Mouse (Mus musculus) olfactory bulb, adult 2 months (tissue): Measurements from ENCODE around the gene Saa1. TPM values are rescaled to one million over a fixed set of nuclear protein-coding genes. Genes with fewer than 3 reads are reported as not detected.
"Not testable (repeated sequence)": the region's sequence is repeated elsewhere in the genome, so short reads cannot be mapped to it uniquely, and the experiment has no call there.

Experiments used
- H3K27ac ChIP-seq: fragments of 200-500 bp; 2 replicates; pipeline ENCODE4 v1.5.1; 2012; ENCODE audit warnings: low read depth, low read length; ENCODE audit not compliant: insufficient read depth
- H3K4me1 ChIP-seq: fragments of 200-500 bp; 2 replicates; pipeline ENCODE4 v1.6.1; 2012; ENCODE audit warnings: low read length; ENCODE audit not compliant: control insufficient read depth, insufficient read depth
- H3K4me3 ChIP-seq: fragments of 200-500 bp; 2 replicates; pipeline ENCODE4 v1.5.1; 2012; ENCODE audit warnings: mild to moderate bottlenecking, low read depth, low read length, moderate library complexity; ENCODE audit not compliant: insufficient read depth
- CTCF ChIP-seq: fragments of 200-500 bp; IDR thresholded peaks from 2 replicates; pipeline ENCODE4 v1.5.1; 2012; ENCODE audit warnings: low read depth, mild to moderate bottlenecking, low read length, moderate library complexity; ENCODE audit not compliant: insufficient read depth
- POLR2A ChIP-seq: fragments of 200-500 bp; IDR thresholded peaks from 2 replicates; pipeline ENCODE4 v1.6.1; 2012; ENCODE audit warnings: mild to moderate bottlenecking, low read depth, low read length, moderate library complexity; ENCODE audit not compliant: insufficient read depth
- WGBS: fragments of 180-500 bp; shearing (Covaris S2); methylation state at CpG from one replicate; pipeline ENCODE4 v1.1.7; 2018; 5-methylcytosine and 5-hydroxymethylcytosine counted together
- polyA plus RNA-seq: library from polyadenylated mRNA; stranded (reverse); fragments of >200 nt; gene quantifications from 2 replicates; pipeline ENCODE4 v1.2.4, GENCODE M21; 2012; ENCODE audit warnings: low replicate concordance; ENCODE audit not compliant: missing spikeins, insufficient read depth, insufficient read length

Gene Saa1
- polyA plus RNA-seq, 1 experiment: not detected

GRCm38 (mm10) chr7:46748459-46748858 lies 5.7 kb upstream of the Saa1 start:
- no peak overlapping the region for H3K27ac ChIP-seq
- TF ChIP-seq CTCF (no peak), POLR2A (no peak)
- H3K4me3 ChIP-seq: no peak overlapping the region
- 33% methylated on average over 3 of the region's 3 CpGs for WGBS
- H3K4me1 ChIP-seq: 0 out of 2 replicates have a peak, but pooled peaks cover 6% of the 10 kb centered on the region

- Histone ChIP-seq H3K4me3 (no peak overlapping the region), H3K27ac (no peak overlapping the region), H3K4me1 (0 out of 2 replicates have a peak, but pooled peaks cover 3% of the 10 kb centered on the region)
- WGBS: 90% methylated on average over 7 of the region's 7 CpGs
- TF ChIP-seq CTCF (no peak), POLR2A (no peak)
Observed at GRCm38 (mm10) chr7:46746381-46746780, 3.6 kb upstream of the Saa1 start.

- WGBS: 80% methylated on average over 3 of the region's 3 CpGs
Observed at GRCm38 (mm10) chr7:46745816-46746215, 3.0 kb upstream of the Saa1 start.

DNA sequence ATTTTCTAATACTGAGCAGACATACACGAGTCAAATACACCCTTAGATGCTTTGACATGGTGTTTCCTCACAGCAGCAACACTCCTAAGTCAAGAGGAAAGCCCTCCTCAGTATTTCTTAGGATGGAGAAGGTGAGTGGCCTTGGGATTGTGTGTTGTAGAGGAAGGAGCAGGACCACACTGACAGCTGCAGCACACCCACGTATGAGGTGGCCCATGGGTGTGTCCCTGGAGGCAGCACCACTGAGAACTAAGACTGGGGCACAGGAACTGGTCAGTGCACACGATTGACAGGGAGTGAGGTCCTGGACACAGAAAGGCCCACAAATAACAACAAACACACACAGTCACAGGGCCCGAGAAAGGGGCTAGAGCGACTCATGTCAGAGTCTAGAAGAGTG lies 2.7 kb downstream of the Saa1 start:
- H3K4me3 ChIP-seq, H3K4me1 ChIP-seq, H3K27ac ChIP-seq: not testable (repeated sequence)
- WGBS: 83% methylated on average over 5 of the region's 5 CpGs

More at GRCm38 (mm10) chr7:46745816-46746215, 3.0 kb upstream of the Saa1 start:
- 0 out of 2 replicates have a peak, but pooled peaks cover 3% of the 10 kb centered on the region for H3K4me1 ChIP-seq
- no peak overlapping the region for H3K4me3 ChIP-seq
- TF ChIP-seq CTCF (no peak), POLR2A (no peak)
- no peak overlapping the region for H3K27ac ChIP-seq

DNA sequence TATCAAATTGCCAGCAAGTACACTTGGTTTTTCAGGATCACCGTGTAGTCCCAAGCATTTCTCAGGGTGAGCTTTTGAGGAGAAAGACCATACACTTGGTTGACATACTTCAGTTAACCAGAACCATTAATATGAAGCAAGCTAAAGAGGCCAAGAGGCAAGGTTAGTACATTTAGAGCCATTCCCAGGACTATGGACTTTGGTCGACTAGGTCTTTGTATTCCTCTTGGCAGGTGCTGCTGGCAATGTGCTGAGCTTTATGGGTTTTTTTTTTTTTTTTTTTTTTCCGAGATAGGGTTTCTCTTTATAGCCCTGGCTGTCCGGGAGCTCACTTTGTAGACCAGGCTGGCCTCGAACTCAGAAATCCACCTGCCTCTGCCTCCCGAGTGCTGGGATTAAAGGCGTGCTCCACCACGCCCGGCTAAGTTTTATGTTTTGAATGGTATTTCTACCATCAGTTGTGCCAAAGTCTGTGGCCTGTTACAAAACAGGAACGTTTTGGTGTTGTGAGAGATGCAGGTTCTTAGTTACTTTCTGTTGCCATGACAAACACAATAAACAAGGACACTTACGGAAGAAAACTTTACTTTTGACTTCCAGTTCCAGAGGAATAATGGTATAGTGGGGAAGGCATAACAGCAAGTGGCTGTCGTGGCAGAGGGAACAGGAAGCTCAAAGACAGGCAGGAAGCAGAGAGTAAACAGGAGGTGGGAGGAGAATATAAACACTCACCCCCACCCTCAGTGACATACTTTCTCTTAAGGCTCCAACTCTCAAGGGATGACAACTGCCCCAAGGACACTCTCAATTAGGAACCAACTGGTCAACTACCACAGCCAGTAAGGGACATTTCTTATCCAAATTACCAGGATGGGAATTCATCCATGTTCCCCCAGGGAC lies 4.0 kb downstream of the Saa1 start:
- WGBS: 81% methylated on average over 12 of the region's 12 CpGs
- Histone ChIP-seq H3K4me1 (no peaks in the 10 kb centered on the region), H3K4me3 (no peak overlapping the region), H3K27ac (no peak overlapping the region)
- TF ChIP-seq CTCF (no peak), POLR2A (no peak)

- H3K27ac ChIP-seq: no peak overlapping the region
- no peak overlapping the region for H3K4me3 ChIP-seq
- 84% methylated on average over 2 of the region's 2 CpGs for WGBS
Observed at GRCm38 (mm10) chr7:46734983-46735382, 7.8 kb downstream of the Saa1 start.

GRCm38 (mm10) chr7:46732458-46732857 lies 10.3 kb downstream of the Saa1 start, which contains the start of gene Saa4:
Gene Saa4, minus strand, starts transcription at chr7:46732603.
- Histone ChIP-seq H3K4me1 (no peaks in the 10 kb centered on the region), H3K27ac (no peak within 1 kb of the TSS), H3K4me3 (no peak within 1 kb of the TSS)
- TF ChIP-seq POLR2A (no peak), CTCF (no peak)
- 86% methylated on average over 4 of the region's 4 CpGs for WGBS

More at GRCm38 (mm10) chr7:46734983-46735382, 7.8 kb downstream of the Saa1 start:
- no peak for TF ChIP-seq CTCF
- TF ChIP-seq POLR2A: no peak
- H3K4me1 ChIP-seq: no peaks in the 10 kb centered on the region

DNA sequence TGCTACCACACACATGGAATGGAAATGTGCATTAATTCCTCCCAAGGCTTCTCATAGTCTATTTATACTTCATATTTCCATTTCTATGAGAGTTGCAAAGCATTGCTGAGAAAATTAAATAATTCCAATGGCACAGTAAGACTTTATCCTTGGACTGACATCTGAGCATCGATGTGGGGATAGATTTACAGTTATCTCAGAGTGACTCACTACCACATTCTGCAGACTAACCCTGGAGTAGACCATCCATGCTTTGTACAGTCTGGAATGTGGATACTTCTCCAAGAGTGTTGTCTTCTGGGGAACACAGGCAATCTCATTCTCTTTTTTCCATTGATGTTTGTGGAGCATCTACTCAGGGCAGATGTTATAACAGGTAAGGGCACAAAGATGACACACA lies 15.2 kb downstream of the Saa1 start:
- Histone ChIP-seq H3K4me3 (no peak overlapping the region), H3K4me1 (peaks cover 3% of the 10 kb centered on the region; the same call in 1 of the 2 replicates), H3K27ac (no peak overlapping the region)
- 91% methylated on average over 1 of the region's 1 CpGs for WGBS
- TF ChIP-seq POLR2A (no peak), CTCF (no peak)

GRCm38 (mm10) chr7:46724396-46724795 lies 18.4 kb downstream of the Saa1 start:
- Histone ChIP-seq H3K4me3 (no peak overlapping the region), H3K27ac (no peak overlapping the region), H3K4me1 (peaks cover 3% of the 10 kb centered on the region; the same call in 1 of the 2 replicates)
- 38% methylated on average over 5 of the region's 5 CpGs for WGBS
- TF ChIP-seq CTCF: no peak
- no peak for TF ChIP-seq POLR2A
